Mouse (Mus musculus): ENCODE measurements around the gene Arl13b. TPM values are rescaled to one million over a fixed set of nuclear protein-coding genes. Genes with fewer than 3 reads are reported as not detected.

Gene Arl13b
- polyA plus RNA-seq, 1 experiment: 5.4 TPM

DNA sequence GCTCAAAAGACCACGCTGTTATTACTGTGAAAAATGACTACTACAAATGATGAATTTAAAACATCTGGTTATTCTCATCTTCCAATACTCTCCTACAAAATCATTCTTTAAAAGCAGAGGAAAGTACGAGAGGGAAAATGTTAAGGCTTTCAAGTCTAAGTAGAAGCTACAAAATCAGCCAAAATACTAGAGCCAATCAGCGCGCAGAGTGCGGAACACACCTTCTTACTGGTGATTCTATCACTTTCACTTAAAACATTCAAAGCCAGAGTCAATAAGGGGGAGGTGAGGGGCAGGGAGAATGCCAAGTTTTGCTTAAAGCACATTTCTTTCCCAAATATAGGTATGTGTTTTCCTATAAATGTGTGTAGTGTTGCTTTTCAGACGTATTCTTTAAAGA, 1.5 kb downstream of the Arl13b start:
- Histone ChIP-seq H3K4me1 (ENCODE audit: control insufficient read depth, insufficient read depth, insufficient read length, low read length) (no peaks in the 10 kb centered on the region), H3K4me3 (ENCODE audit: insufficient read depth, low read depth, low read length) (no peak overlapping the region), H3K27ac (replicated peaks; ENCODE audit: low read depth, low read length) (no peak overlapping the region)

DNA sequence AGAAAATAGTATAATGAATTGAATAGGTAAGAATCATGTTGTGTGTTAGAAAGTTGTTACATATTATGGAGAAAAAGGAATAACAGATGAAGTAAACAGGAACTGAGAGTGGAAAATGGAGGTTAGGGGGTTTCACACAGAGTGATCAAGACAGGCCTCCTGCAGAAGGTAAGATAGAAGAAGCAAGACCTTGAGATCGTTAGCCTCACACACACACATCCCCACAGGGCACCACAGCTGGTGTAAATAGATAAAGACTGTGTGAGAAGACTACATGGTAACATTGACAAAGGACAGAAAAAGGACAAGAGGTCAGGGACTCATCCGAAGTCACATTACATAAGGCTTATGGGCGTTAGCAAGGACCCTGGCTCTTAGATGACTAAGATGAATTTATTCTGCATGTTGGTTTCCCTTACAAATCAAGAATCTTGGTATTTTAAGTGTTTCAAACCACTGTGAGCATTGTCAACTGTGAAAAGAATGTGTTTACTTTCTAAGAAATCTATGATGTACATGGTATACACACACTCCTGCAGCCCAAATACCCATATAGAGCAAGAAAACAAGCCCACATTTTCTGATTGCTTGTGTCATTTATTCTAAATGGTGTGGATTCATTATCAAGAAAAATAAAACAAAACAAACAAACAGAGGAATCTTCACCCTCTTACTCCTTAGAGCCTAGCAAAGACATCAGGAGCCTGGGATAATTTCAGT, 12.7 kb downstream of the Arl13b start:
- Histone ChIP-seq H3K4me1 (ENCODE audit: control insufficient read depth, insufficient read depth, insufficient read length, low read length) (no peaks in the 10 kb centered on the region; the same call in 1 of the 2 replicates), H3K4me3 (ENCODE audit: insufficient read depth, low read depth, low read length) (no peak overlapping the region), H3K27ac (replicated peaks; ENCODE audit: low read depth, low read length) (no peak overlapping the region)

DNA sequence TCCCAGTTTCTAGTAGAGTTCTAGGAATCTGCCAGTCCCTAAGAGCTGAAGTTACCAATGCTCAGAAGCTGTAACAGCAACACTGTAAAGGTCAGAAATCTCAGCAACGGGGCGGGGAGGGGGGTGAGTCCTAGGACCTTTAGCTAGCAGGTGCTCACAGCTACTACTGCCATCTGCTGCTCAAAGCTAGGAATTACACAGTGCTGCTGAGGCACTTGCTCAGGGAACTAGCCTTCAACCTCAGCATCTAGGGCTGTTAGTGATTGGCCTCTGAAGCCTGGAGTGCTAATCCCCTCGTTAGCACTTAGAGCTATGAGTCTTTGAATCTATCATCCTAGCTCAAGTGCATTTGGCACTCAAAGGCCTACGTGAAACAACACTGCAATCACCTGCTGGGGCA, 14.4 kb downstream of the Arl13b start:
- no peak overlapping the region for H3K4me3 ChIP-seq (ENCODE audit: insufficient read depth, low read depth, low read length)
- no peak overlapping the region for H3K27ac ChIP-seq (replicated peaks; ENCODE audit: low read depth, low read length)
- H3K4me1 ChIP-seq (ENCODE audit: control insufficient read depth, insufficient read depth, insufficient read length, low read length): no peaks in the 10 kb centered on the region; the same call in 1 of the 2 replicates

DNA sequence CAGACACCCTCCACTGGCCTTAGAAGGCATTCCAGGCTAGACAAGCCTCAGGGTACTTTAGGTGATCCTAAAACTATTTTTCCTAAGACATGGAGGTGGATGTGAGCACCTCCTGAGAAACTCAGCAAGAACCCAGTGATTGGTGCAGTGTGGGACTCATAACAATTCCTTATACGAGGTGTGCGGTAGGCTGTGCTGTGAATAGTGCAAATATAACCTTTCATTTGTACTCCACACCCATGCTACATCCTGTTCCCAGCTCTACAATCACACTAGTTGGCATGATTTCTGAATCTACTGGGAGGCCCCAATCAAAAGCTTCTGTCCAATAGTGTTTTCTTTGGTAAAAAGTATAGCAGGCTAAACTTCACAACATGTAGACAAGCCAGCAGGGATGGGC, 14.8 kb downstream of the Arl13b start:
- H3K4me3 ChIP-seq (ENCODE audit: insufficient read depth, low read depth, low read length): no peak overlapping the region
- no peak overlapping the region for H3K27ac ChIP-seq (replicated peaks; ENCODE audit: low read depth, low read length)

DNA sequence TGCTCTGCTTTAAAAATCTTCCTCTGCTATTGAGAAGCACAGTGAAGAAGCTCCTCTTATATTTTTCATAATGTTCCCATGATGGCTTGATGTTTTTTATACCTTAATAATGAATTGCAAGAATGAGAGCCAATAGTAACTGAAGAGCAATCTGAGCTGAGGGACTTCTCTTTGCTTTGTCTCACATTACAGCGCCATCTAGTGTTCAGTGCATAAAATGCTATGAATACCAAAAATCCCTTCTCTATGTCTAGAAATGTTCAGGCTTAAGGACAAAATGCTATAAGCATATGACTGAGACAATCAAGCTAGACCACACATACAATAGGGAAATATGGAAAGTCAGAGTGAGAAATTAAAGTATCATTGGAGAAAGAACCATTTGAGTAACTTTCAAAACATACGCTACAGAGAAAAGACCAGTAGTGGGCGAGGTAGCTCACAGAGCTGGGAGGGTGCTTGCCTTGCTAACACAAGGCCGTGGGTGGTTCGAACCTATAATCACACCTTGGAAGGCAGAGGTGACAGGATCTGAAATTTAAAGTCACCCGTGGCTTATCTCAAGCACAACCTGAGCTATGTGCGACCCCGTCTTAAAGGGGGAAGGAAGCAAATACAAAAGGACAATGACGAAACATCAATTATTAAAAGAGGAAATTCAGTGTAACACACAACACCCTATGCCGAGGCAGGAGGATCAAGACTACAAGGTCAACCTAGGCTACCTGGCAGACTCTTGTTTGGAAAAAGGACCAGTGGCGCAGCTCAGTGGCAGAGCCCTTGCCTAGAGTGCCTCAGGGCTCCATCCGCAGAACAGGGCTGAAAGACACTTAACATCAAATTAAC, 20.5 kb downstream of the Arl13b start:
- Histone ChIP-seq H3K4me1 (ENCODE audit: control insufficient read depth, insufficient read depth, insufficient read length, low read length) (no peaks in the 10 kb centered on the region; the same call in 1 of the 2 replicates), H3K27ac (replicated peaks; ENCODE audit: low read depth, low read length) (no peak overlapping the region), H3K4me3 (ENCODE audit: insufficient read depth, low read depth, low read length) (no peak overlapping the region)

More for the DNA sequence above, 14.8 kb downstream of the Arl13b start:
- no peaks in the 10 kb centered on the region; the same call in 1 of the 2 replicates for H3K4me1 ChIP-seq (ENCODE audit: control insufficient read depth, insufficient read depth, insufficient read length, low read length)

DNA sequence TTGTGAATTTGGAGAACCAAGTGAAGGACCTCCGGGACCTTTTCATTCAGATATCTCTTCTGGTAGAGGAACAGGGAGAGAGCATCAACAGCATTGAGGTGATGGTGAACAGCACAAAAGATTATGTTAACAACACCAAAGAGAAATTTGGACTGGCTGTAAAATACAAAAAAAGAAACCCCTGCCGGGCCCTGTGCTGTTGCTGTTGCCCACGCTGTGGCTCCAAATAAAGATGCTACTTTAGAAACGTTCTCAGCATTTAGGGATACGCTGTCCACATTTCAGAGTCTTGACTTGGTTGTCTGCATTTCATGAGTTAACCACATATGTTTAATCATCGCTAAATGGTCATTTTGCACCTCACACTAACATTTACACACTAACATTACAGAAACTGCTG, 24.4 kb downstream of the Arl13b start:
- Histone ChIP-seq H3K4me1 (ENCODE audit: control insufficient read depth, insufficient read depth, insufficient read length, low read length) (no peaks in the 10 kb centered on the region), H3K4me3 (ENCODE audit: insufficient read depth, low read depth, low read length) (no peak overlapping the region), H3K27ac (replicated peaks; ENCODE audit: low read depth, low read length) (no peak overlapping the region)

DNA sequence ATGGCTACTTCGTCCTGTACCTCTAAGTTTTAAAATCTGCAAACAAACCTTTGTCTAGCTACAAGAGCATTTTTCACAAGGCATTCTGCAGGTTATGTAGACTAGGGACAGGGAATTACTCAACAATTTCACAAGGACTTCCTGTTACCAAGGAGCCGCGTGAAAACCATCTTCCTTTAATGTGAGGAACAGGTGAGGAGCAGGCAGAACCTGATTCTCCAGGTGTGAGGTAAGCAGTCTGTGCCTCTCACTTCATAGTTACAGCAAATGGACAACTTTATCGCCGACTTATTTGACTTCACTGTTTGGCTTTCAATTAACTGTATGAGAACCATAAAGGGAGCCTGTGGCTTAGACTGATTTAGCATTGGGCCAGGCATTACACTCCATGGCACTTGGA, 32.3 kb downstream of the Arl13b start, which contains the start of gene Stx19:
Gene Stx19, plus strand, starts transcription at position 186 of the 400 bp plus-strand sequence.
- H3K4me3 ChIP-seq (ENCODE audit: insufficient read depth, low read depth, low read length): no peak within 1 kb of the TSS
- H3K27ac ChIP-seq (replicated peaks; ENCODE audit: low read depth, low read length): no peak within 1 kb of the TSS
- H3K4me1 ChIP-seq (ENCODE audit: control insufficient read depth, insufficient read depth, insufficient read length, low read length): no peaks in the 10 kb centered on the region

DNA sequence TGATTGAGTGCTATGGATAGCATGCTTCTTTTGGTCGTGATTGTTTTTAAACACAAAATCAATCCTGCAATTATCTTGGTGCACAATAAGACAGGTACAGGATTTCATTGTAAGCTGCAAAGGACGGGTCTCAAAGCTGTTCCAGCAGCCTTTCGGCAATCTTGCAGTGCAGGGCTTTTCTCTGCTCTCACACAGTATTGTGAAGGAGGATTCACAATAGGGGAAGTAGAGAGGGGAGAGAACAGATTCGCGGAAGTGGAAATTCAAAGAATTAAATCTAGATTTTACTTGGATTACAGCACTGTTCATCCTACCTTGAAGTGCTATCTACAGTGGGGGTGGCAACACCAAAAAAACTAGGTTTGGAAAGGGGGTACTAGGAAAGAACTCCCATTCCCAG, 33.0 kb downstream of the Arl13b start:
- Histone ChIP-seq H3K4me3 (ENCODE audit: insufficient read depth, low read depth, low read length) (no peak overlapping the region), H3K4me1 (ENCODE audit: control insufficient read depth, insufficient read depth, insufficient read length, low read length) (no peaks in the 10 kb centered on the region), H3K27ac (replicated peaks; ENCODE audit: low read depth, low read length) (no peak overlapping the region)

DNA sequence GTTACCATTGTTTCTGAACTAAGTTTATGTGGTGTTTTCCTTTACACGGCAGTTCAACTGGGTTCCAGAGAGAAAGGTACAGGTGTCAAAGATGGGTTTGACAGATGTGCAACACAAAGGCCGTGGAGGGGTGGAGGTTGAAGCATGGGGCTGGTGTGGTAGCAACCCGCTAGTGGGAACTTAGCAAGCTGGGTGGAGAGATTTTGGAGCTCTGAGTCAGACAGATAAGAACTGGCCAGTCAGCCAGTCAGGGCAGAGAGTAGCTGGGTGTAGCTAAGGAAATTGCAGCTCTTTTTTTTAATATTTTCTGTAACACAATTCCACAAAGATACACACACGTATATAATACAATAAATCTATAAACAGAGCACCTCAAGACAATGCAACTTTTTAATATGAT, 36.0 kb downstream of the Arl13b start:
- Histone ChIP-seq H3K4me3 (ENCODE audit: insufficient read depth, low read depth, low read length) (no peak overlapping the region), H3K4me1 (ENCODE audit: control insufficient read depth, insufficient read depth, insufficient read length, low read length) (no peaks in the 10 kb centered on the region), H3K27ac (replicated peaks; ENCODE audit: low read depth, low read length) (no peak overlapping the region)

DNA sequence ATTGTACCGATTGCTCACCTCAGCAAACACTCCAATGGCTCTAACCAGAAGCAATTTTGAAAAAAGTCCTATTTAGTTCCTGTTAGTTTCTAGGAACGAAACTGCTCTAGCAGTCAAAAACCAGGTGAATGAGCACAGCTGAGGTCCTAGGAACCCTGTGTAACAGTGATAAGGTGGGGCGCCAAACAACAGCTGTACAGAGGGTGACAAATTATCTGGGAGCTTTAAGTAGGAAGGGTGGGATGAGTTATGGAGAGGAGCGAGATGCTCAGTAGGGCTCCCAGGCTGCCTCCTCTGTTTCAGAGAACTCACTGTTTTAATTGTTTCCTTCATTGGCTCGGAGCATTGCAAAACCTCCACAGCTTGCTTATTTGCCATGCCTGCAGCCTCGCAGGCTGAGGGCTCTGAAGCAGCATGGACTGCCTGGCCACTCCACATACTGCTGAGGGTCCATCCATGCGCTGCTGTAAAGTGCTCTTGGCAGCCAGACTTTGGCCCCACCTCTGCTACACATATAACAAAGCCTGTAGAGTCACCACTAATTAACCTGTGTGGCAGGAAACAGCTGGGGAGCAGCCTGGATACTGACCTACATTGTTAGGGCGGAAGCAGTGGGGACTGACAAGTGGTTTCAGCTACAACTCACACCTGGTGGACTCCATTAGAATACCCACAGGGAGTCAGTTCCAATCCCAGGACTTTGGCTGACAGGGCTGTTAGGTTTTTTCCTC, 39.4 kb downstream of the Arl13b start:
- H3K4me3 ChIP-seq (ENCODE audit: insufficient read depth, low read depth, low read length): no peak overlapping the region
- H3K27ac ChIP-seq (replicated peaks; ENCODE audit: low read depth, low read length): no peak overlapping the region
- no peaks in the 10 kb centered on the region for H3K4me1 ChIP-seq (ENCODE audit: control insufficient read depth, insufficient read depth, insufficient read length, low read length)

DNA sequence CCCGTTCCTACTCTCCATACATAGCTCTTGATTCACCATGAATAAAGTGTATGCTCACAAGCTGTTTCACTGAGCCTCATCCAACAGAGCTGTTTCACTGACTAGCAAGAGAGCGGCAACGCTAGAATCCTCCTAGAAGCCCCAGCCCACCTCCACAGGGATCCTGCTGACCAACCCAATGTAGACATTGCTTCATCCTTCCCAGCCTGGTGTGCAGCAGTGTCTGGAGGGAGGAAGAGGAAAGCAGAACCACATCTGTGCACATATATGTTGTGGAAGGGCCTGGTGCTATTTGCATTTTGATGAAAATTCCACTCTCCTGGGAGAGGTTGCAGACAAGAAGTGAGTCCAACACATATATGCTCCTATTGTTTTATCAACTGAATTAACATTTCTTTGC, 42.2 kb downstream of the Arl13b start:
- H3K4me1 ChIP-seq (ENCODE audit: control insufficient read depth, insufficient read depth, insufficient read length, low read length): no peaks in the 10 kb centered on the region
- H3K4me3 ChIP-seq (ENCODE audit: insufficient read depth, low read depth, low read length): no peak overlapping the region
- no peak overlapping the region for H3K27ac ChIP-seq (replicated peaks; ENCODE audit: low read depth, low read length)

DNA sequence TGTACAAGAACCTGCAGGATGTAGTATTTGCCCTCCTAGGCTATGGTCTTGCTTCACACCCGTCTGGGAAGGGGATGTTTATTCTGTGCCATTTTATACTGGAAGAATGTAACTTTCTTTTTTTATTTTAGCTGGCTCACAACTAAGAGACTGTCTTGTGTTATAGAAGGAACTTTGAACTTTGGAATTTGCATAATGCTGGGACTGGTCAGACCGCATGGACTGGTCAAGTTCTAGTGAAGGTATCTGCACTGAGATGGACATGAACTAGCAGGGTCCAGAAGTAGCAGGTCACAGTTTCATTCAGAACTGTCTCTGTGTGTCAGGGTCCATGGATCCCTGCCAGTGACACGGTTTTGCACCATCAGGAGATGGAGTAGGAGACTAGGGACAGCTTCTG, 47.0 kb downstream of the Arl13b start:
- Histone ChIP-seq H3K4me1 (ENCODE audit: control insufficient read depth, insufficient read depth, insufficient read length, low read length) (no peaks in the 10 kb centered on the region), H3K4me3 (ENCODE audit: insufficient read depth, low read depth, low read length) (no peak overlapping the region), H3K27ac (replicated peaks; ENCODE audit: low read depth, low read length) (no peak overlapping the region)

DNA sequence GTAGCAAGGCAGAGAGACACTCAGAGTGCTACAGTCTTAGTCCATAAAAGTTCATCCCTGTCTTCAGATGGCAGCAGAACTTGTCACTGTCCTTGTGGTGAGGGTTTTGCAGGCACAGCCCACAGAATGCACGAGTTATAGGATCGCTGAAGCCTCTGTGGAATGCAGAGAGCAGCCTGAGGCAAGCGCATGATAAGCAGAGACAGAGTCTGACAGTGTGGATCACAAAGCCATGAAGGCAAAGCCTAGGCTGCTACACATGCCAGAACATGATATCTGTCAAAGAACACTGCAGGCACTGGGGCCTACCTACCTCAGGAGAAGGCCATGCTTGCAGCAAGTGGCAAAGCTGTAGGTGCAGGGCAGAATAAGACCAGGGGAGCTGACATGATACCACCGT, 47.4 kb downstream of the Arl13b start:
- no peak overlapping the region for H3K4me3 ChIP-seq (ENCODE audit: insufficient read depth, low read depth, low read length)
- no peak overlapping the region for H3K27ac ChIP-seq (replicated peaks; ENCODE audit: low read depth, low read length)
- H3K4me1 ChIP-seq (ENCODE audit: control insufficient read depth, insufficient read depth, insufficient read length, low read length): no peaks in the 10 kb centered on the region

DNA sequence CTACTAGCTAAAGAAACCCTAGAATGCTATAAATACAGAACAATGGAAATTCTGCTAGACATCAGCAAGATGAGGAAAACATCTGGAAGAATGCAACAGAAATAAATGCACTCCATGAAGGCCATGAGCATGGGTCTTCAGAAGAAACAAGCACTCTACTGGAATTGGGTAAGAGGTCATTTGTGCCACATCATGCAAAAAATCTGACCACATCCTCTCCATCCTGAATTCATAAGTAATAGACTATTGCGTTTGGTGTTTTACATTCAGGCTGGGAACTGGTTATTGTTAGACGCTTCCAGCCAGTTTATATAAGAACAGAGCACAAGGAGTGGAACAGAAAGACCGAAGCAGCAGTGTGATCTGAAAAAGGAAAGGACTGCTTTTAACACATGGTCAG, 48.0 kb downstream of the Arl13b start:
- Histone ChIP-seq H3K27ac (replicated peaks; ENCODE audit: low read depth, low read length) (no peak overlapping the region), H3K4me1 (ENCODE audit: control insufficient read depth, insufficient read depth, insufficient read length, low read length) (no peaks in the 10 kb centered on the region), H3K4me3 (ENCODE audit: insufficient read depth, low read depth, low read length) (no peak overlapping the region)

DNA sequence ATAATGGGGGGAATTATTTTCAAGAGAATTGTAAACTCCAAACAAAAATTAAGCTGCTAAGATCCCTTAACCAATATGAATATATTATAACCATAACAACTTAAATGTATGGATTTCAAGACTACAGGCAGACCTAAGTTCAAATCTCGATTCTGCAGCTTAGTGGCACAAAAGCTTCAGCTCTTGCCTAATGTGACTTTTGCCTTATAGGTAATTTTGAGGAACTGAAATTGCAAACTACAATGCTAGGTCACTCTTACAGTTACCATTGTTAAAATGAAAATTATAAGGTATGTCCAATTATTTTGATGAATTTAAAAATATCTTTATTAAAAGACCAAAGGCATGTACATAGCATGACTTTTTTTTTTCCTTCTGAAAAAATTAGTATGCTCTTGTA, 50.2 kb downstream of the Arl13b start:
- no peak overlapping the region for H3K4me3 ChIP-seq (ENCODE audit: insufficient read depth, low read depth, low read length)
- H3K27ac ChIP-seq (replicated peaks; ENCODE audit: low read depth, low read length): no peak overlapping the region
- H3K4me1 ChIP-seq (ENCODE audit: control insufficient read depth, insufficient read depth, insufficient read length, low read length): no peaks in the 10 kb centered on the region
